Mouse (Mus musculus): ENCODE data around the gene Gm49405. TPM values are rescaled to one million over a fixed set of nuclear protein-coding genes. Genes with fewer than 3 reads are reported as not detected.
A peak's percentile ranks its signal among the peaks of the same experiment; 100 is the strongest.
"Not testable (repeated sequence)": the region's sequence is repeated elsewhere in the genome, so short reads cannot be mapped to it uniquely, and the experiment has no call there.

Gene Gm49405
- polyA plus RNA-seq, 1 experiment from 2014 or later: 5.5 TPM

GRCm38 (mm10) chr19:3966330-3967075 is 33.9 kb upstream of the Gm49405 start:
- H3K36me3 ChIP-seq: no peaks in the 10 kb centered on the region
- H3K27ac ChIP-seq: no peak overlapping the region
- no peaks in the 10 kb centered on the region for H3K9me3 ChIP-seq
- ATAC-seq: no peak
- H3K4me2 ChIP-seq (replicated peaks): no peak overlapping the region
- no peaks in the 10 kb centered on the region for H3K4me1 ChIP-seq (replicated peaks)
- 72% methylated on average over 11 of the region's 11 CpGs for WGBS
- H3K9ac ChIP-seq (replicated peaks): no peak overlapping the region
- no peaks in the 10 kb centered on the region for H3K27me3 ChIP-seq
- no peak overlapping the region for H3K4me3 ChIP-seq (replicated peaks)

- Histone ChIP-seq H3K4me3 (replicated peaks) (no peak overlapping the region), H3K27ac (no peak overlapping the region), H3K27me3 (no peaks in the 10 kb centered on the region), H3K4me2 (replicated peaks) (no peak overlapping the region), H3K9ac (replicated peaks) (no peak overlapping the region), H3K4me1 (replicated peaks) (no peaks in the 10 kb centered on the region), H3K9me3 (no peaks in the 10 kb centered on the region), H3K36me3 (no peaks in the 10 kb centered on the region)
- ATAC-seq: no peak
- 63% methylated on average over 3 of the region's 3 CpGs for WGBS
Observed at GRCm38 (mm10) chr19:3967258-3967657, 33.2 kb upstream of the Gm49405 start.

- Histone ChIP-seq H3K36me3 (no peaks in the 10 kb centered on the region), H3K27me3 (no peaks in the 10 kb centered on the region), H3K4me2 (replicated peaks) (no peak within 1 kb of the TSS), H3K4me1 (replicated peaks) (no peaks in the 10 kb centered on the region), H3K4me3 (replicated peaks) (no peak within 1 kb of the TSS), H3K9me3 (no peaks in the 10 kb centered on the region), H3K27ac (no peak within 1 kb of the TSS), H3K9ac (replicated peaks) (no peak within 1 kb of the TSS)
- ATAC-seq: no peak
- 57% methylated on average over 9 of the region's 9 CpGs for WGBS
Observed at GRCm38 (mm10) chr19:3972229-3972628, 28.2 kb upstream of the Gm49405 start, which contains the start of gene Aldh3b2. Aldh3b2 (plus strand) TSS chr19:3972328.

- H3K27me3 ChIP-seq; H3K9me3 ChIP-seq; ATAC-seq; H3K4me3 ChIP-seq (replicated peaks); H3K27ac ChIP-seq; H3K4me1 ChIP-seq (replicated peaks); H3K36me3 ChIP-seq; H3K4me2 ChIP-seq (replicated peaks); H3K9ac ChIP-seq (replicated peaks): not testable (repeated sequence)
- WGBS: 77% methylated on average over 6 of the region's 6 CpGs
Observed at GRCm38 (mm10) chr19:3974608-3975007, 25.8 kb upstream of the Gm49405 start.

GRCm38 (mm10) chr19:3975866-3976265 is 24.6 kb upstream of the Gm49405 start:
- Histone ChIP-seq H3K27ac (no peak overlapping the region), H3K9ac (replicated peaks) (no peak overlapping the region), H3K4me1 (replicated peaks) (0 out of 2 replicates have a peak, but pooled peaks cover 3% of the 10 kb centered on the region), H3K4me2 (replicated peaks) (no peak overlapping the region), H3K36me3 (no peaks in the 10 kb centered on the region), H3K27me3 (no peaks in the 10 kb centered on the region), H3K9me3 (no peaks in the 10 kb centered on the region), H3K4me3 (replicated peaks) (no peak overlapping the region)
- no peak for ATAC-seq
- whole genome bisulfite sequencing: 76% methylated on average over 2 of the region's 2 CpGs

DNA sequence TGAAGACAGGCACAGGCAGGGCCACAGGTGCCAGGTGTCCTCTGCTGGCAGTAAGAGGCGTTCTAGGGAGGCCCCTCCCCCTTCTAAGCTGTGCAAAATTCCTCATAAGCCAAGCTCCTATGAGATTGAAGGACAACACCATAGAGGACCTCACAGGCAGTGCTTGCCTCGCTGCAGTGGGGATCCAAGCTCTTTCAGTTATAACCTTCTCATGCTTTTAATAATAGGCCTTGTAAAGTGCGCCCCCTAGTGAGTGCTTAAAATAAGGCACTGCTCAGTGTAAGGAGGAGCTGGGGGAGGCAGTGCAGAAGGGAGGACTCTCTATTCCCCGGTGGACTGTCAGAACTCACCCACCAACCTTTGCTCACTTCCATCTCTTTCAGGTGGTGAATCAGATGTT is 20.1 kb upstream of the Gm49405 start:
- 17% methylated on average over 4 of the region's 4 CpGs for WGBS
- H3K4me3 ChIP-seq (replicated peaks): no peak overlapping the region
- ATAC-seq: peak; percentile 79
- no peaks in the 10 kb centered on the region for H3K36me3 ChIP-seq
- no peak overlapping the region for H3K27ac ChIP-seq
- peaks cover 11% of the 10 kb centered on the region for H3K4me1 ChIP-seq (replicated peaks)
- H3K4me2 ChIP-seq (replicated peaks): no peak overlapping the region
- no peaks in the 10 kb centered on the region for H3K27me3 ChIP-seq
- H3K9me3 ChIP-seq: no peaks in the 10 kb centered on the region
- H3K9ac ChIP-seq (replicated peaks): no peak overlapping the region

DNA sequence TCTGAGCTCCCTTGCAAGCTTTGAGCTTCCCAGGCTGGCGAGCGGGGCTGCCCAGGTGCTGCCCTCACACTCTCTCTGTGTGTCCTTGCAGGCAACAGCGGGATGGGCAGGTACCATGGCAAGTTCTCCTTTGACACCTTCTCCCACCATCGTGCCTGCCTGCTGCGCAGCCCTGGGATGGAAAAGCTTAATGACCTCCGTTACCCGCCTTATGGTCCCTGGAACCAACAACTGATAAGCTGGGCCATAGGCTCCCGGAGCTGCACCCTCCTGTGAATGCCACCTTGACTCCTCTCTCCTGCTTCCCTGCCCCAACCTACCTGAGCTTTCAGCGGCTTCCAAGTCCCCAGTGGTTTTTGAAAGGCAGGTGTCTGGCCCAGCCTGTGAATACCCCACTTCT is 19.5 kb upstream of the Gm49405 start:
- H3K4me3 ChIP-seq (replicated peaks): no peak overlapping the region
- ATAC-seq: no peak
- 80% methylated on average over 9 of the region's 9 CpGs for WGBS

DNA sequence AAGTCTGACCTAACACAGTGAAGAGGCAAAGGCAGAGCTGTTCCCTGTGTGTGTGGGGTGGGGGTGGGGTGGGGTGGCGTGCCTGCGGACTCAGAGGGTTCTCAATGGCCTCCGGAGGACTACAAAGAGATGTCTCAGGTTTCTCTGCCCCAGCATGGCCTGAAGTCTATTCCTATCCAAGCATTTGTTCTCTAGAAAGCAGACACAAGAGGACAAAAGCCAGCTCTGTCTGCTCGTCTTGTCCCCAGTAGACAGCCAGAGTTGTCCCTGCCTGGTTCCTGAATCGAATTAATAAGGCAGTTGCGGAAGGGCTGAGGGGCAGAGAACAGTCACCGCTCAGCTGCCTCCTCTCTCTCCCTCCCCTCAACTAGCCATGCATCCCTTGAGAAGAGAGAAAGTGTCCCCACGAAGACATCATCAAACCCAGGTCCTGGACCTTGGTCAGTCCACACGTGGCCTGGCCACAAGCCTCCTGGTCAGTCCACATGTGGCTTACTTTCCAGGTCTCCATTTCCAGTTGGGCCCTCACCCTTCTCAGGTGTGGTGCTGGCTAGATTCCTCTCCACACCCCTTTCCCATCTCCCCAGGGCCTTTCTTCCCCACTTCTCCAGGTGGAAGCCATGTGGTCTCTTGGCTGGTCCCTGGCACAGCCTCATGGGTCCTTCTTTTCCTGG is 16.8 kb upstream of the Gm49405 start:
- Histone ChIP-seq H3K9ac (replicated peaks) (no peak overlapping the region), H3K36me3 (no peaks in the 10 kb centered on the region), H3K9me3 (0 out of 2 replicates have a peak, but pooled peaks cover under 1% of the 10 kb centered on the region), H3K4me2 (replicated peaks) (no peak overlapping the region), H3K4me1 (replicated peaks) (peaks cover 15% of the 10 kb centered on the region), H3K27me3 (no peaks in the 10 kb centered on the region), H3K27ac (no peak overlapping the region), H3K4me3 (replicated peaks) (no peak overlapping the region)
- 26% methylated on average over 9 of the region's 9 CpGs for whole genome bisulfite sequencing
- ATAC-seq: no peak

More for the DNA sequence above, 19.5 kb upstream of the Gm49405 start:
- Histone ChIP-seq H3K4me2 (replicated peaks) (no peak overlapping the region), H3K4me1 (replicated peaks) (peaks cover 15% of the 10 kb centered on the region), H3K27ac (no peak overlapping the region), H3K9ac (replicated peaks) (no peak overlapping the region), H3K27me3 (no peaks in the 10 kb centered on the region), H3K9me3 (no peaks in the 10 kb centered on the region), H3K36me3 (no peaks in the 10 kb centered on the region)

DNA sequence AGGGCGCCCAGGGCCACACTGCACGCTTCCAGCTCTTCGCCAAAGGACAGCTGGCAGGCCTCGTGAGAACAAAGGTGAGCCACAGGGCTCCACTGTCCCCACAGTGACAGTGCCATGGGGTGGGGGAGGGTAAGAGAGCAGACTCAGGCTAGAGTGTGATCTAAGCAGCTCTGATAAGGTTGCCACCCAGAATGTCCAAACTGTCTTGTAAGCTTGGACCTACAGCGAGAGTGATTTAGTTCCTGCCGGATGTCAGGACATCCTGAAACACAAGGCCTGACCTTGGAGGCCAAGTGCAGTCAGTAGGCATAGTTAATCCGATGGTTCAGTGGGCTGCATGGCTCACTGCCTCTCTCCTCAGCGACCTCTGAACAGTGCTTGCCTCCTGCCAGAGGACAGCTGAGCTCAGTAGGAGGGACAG is 15.2 kb upstream of the Gm49405 start:
- Histone ChIP-seq H3K27ac (no peak overlapping the region), H3K9ac (replicated peaks) (no peak overlapping the region), H3K9me3 (peaks cover 3% of the 10 kb centered on the region; the same call in 1 of the 2 replicates), H3K4me3 (replicated peaks) (no peak overlapping the region), H3K27me3 (no peaks in the 10 kb centered on the region), H3K4me1 (replicated peaks) (peaks cover 13% of the 10 kb centered on the region), H3K36me3 (no peaks in the 10 kb centered on the region), H3K4me2 (replicated peaks) (no peak overlapping the region)
- 12% methylated on average over 8 of the region's 8 CpGs for WGBS
- no peak for ATAC-seq

DNA sequence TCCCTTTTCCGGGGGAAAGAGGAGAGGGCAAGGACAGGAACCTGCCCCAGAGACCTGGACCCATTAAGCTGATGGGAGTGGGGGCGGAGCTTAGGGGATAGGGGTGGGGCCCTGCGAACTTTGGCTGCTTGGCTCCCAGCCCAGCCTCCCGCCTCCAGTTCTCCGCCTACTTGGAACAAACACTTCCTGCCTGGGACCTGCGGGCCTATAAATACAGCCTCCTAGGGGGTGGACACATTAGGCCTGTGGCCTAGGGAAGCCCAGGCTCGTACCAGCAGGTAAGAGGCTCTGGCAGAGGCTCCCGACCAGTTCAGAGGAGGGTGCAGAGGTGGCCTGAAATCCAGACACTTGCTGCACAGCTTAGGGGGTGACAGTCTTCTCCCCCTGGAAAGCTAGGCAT is 14.1 kb upstream of the Gm49405 start, which contains the start of gene Acy3:
Gene Acy3, plus strand, starts transcription at position 237 of the 400 bp plus-strand sequence.
- Histone ChIP-seq H3K27ac (no peak within 1 kb of the TSS), H3K4me3 (replicated peaks) (no peak within 1 kb of the TSS), H3K9ac (replicated peaks) (no peak within 1 kb of the TSS), H3K4me2 (replicated peaks) (no peak within 1 kb of the TSS), H3K4me1 (replicated peaks) (peaks cover 13% of the 10 kb centered on the region), H3K9me3 (peaks cover 3% of the 10 kb centered on the region; the same call in 1 of the 2 replicates), H3K36me3 (no peaks in the 10 kb centered on the region), H3K27me3 (no peaks in the 10 kb centered on the region)
- no peak for ATAC-seq
- 19% methylated on average over 8 of the region's 8 CpGs for WGBS

- ATAC-seq: no peak
- H3K4me3 ChIP-seq (replicated peaks): no peak overlapping the region
- no peaks in the 10 kb centered on the region for H3K36me3 ChIP-seq
- H3K27ac ChIP-seq: no peak overlapping the region
- H3K4me2 ChIP-seq (replicated peaks): no peak overlapping the region
- H3K9me3 ChIP-seq: peaks cover 3% of the 10 kb centered on the region; the same call in 1 of the 2 replicates
- WGBS: 91% methylated on average over 14 of the region's 14 CpGs
- no peaks in the 10 kb centered on the region for H3K27me3 ChIP-seq
- H3K4me1 ChIP-seq (replicated peaks): peaks cover 13% of the 10 kb centered on the region
- no peak overlapping the region for H3K9ac ChIP-seq (replicated peaks)
Observed at GRCm38 (mm10) chr19:3988066-3988465, 12.4 kb upstream of the Gm49405 start.

DNA sequence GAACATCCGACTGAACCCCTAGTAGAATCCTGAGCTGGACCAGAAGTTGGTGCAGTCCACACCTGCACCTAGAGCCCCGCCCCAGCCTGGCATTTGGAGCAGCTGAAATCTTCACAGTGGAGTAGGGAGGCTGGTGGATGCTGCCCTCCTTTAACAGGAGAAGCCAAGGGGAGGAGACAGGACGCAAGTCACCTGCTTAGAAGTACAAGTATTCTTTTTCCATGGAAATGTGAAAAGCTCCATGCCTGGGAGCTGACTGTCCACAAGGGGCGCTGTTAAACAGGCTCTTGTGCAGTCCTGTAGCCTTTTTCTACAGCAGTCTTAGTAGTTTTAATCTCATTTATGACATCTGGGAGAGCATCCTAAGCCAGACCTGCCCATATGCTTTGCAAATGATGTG is 11.7 kb upstream of the Gm49405 start:
- no peaks in the 10 kb centered on the region for H3K36me3 ChIP-seq
- 80% methylated on average over 4 of the region's 4 CpGs for WGBS
- no peak overlapping the region for H3K9ac ChIP-seq (replicated peaks)
- no peak for ATAC-seq
- no peak overlapping the region for H3K4me3 ChIP-seq (replicated peaks)
- no peak overlapping the region for H3K4me2 ChIP-seq (replicated peaks)
- H3K27ac ChIP-seq: no peak overlapping the region
- H3K9me3 ChIP-seq: peaks cover 3% of the 10 kb centered on the region; the same call in 1 of the 2 replicates
- H3K27me3 ChIP-seq: no peaks in the 10 kb centered on the region
- H3K4me1 ChIP-seq (replicated peaks): peaks cover 13% of the 10 kb centered on the region
